Mouse (Mus musculus) heart, adult 2 months (tissue): Measurements from ENCODE around the gene Fap.

ENCODE experiments used
- CTCF ChIP-seq: fragments of 200-600 bp; IDR thresholded peaks from 2 replicates; pipeline ENCODE4 v1.8.1; 2022; ENCODE audit warnings: antibody characterized with exemption, mild to moderate bottlenecking, moderate library complexity
- EP300 ChIP-seq: fragments of 200-500 bp; IDR thresholded peaks from 2 replicates; pipeline ENCODE4 v1.6.1; 2011; ENCODE audit warnings: low read depth, low read length, control low read depth; ENCODE audit not compliant: insufficient read depth
- POLR2A ChIP-seq: fragments of 200-500 bp; IDR thresholded peaks from 2 replicates; pipeline ENCODE4 v1.6.1; 2011; ENCODE audit warnings: mild to moderate bottlenecking, low read depth, low read length, control low read depth; ENCODE audit not compliant: insufficient read depth

DNA sequence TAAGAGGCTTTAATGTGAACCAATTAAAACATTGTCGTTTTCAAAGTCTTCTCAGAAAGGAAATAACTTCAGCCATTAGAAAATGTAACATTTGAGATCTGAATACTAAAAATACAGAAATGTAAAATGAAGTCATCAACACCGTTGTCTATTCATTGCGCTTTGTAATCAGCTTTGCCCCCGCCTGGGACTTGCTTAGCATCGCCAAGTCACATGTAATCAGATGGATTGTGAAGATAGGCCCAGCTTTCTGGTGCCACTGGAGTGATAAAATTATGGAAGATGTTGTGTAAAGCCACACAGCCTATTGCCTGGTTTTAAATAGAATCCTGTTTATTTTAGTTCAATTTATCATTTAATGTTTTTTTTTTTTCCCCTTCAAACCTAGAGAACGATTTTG is 84.0 kb downstream of the Fap start:
- TF ChIP-seq EP300 (no peak), CTCF (no peak), POLR2A (no peak)
